Mouse (Mus musculus) cerebellum, postnatal 14 days (tissue): Measurements from ENCODE around the gene Pdzd8.

ENCODE experiments used
- DNase-seq, 2 experiments: peaks; one replicate each; pipeline ENCODE4 v3.0.0; 2021; ENCODE audit warnings: mixed read lengths in 2 of 2

The Pdzd8 gene

DNA sequence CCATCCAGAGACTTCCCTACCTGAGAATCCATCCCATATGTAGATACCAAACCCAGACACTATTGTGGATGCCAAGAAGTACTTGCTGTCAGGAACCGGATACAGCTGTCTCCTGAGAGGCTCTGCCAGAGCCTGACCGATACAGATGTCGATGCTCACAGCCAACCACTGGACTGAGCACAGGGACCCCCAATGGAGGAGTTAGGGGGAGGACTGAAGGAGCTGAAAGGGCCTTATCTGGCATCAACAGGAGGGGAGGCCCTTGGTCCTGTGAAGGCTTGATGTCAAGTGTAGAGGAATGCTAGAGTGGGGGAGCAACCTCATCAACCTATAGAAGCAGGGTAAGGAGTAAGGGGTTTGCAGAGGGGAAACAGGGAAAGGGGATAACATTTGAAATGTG lies 7.2 kb upstream of the Pdzd8 start:
- no peak for DNase-seq

DNA sequence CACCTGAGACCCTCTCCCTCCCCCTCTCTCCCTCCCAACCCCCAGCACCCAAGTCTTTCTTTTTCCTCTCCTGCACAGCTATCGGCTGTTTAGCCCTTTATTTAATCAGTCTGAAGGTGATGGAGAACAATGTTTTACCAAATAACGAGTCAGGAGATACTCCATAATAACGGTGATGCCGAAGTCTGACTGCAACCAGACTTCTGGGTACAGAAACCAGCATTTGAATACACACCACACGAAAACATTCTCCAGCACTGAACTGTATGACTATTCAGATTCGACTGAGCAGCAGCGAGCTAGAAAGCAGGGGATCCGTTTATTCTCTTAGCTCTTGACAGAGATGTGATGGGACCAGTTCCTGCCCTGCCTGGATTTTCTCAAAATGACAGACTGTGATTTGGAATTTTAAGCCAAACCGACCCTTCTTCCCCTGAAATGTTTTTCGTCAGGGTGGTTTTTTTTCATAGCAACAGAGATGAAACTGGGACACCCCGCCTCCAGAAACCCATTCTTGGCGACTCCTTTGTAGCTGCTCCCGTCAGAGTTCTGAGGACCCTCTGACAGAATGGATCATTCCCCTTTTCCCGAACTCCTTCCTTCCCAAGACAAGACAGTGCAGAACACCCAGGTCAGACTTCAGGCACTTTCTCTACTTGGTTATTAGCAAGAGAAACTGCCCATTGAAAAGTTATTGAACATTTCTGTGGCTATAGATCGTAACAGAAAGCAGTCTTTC lies 5.7 kb upstream of the Pdzd8 start:
- no peak for DNase-seq

DNA sequence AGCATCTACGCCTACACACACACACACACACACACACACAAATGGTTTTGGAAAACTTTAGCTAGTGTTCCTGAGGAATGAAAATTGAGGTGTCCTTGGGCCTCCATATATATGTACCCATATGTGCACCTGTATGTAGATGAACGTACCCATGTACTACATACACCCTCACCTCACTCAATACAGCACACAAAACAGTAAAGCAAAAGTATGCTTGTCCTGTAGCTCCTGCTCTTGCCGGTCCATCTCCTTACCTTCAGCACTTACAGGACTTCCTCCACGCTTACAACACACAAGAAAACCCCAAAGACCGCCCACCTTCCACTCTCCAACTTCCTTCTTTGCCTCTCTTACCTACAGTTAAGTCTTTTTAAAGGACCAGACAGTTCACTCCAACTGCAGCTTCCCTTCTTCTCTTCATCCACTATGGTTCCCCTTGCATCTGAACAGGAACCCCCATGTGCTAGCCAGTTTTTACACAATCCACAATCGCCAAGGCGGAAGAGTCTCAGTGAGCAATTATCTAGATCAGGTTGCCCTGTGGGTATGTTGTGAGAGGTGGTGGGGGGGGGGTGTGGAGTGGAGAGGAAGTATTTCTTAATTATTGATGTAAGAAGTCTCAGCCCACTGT lies 4.8 kb upstream of the Pdzd8 start:
- DNase-seq = no peak

DNA sequence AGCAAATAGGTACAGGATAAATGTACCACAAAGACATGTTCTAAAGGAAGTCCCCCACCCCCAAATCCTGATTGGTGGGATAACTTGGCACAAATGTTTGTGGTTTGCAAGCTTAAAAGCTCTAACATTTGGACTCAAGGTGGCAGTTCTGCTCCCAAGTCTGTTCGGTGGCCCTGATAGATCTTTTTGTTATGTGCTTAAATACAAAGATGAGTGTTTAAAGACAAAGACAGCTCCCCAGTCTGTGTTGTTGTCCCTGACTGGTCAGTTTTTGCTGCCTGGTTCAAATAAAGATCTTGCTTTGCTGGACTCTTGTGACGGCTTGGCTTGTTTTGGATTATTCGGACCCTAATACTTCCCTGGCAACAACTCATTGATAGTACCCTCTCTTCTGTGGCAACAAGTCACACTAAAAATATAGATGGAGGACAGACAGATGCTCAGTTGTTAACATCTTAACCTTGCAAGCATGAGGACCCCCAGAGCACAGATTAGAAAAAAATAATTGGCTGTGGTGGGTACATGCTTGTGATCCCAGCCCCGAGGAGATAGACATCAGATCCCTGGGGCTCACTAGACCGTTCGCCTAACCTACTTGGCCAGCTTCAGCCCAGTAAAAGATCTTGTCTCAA lies 3.9 kb upstream of the Pdzd8 start:
- DNase-seq = no peak

DNA sequence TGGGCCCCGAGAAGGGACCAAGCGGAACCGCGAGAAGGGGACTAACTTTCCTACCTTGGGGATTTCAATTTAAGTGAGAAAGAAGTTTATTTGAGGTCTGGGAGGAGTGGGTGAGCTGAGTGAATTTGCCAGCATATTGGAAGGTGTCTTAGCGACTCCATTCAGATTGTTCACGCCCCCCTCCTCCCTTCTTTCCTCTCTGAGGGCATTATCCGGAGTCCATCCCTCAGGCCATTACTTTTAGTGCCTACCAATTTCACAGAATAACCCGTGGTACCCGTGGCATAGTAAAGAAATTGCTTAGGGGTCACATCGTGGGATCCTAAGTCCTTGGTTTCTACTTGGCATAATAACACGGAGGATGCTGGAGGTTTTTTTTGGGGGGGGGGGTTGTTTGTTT lies 745 bp upstream of the Pdzd8 start:
- DNase-seq = no peak

DNA sequence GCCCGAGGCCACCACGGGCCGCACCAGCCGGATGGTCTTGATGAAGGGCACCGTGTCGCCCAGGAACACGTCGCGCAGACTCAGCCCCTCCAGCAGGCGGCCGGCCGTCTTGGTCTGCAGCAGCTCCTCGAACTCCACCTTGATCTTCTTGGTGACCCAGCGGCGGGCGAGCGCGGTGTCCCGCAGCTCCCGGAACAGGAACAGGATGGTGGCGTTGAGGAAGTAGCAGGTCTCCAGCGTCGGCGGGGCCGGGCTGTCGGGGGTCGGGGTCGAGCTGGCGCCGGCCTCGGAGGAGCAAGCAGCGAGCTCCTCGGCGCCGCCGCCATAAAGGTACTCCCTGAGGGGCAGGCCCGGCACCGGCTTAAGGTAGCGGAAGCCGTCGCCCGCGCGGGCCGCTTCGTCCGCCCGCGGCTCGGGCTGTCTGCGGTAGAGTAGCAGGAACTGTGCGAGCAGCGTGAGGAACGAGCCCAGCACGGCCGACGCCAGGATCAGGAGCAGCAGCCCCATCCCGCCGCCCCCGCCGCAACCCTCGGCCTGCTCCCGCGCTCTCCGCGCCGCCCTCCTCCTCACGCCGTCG lies 411 bp downstream of the Pdzd8 start:
- peak; percentile 67 to 71 for DNase-seq

DNA sequence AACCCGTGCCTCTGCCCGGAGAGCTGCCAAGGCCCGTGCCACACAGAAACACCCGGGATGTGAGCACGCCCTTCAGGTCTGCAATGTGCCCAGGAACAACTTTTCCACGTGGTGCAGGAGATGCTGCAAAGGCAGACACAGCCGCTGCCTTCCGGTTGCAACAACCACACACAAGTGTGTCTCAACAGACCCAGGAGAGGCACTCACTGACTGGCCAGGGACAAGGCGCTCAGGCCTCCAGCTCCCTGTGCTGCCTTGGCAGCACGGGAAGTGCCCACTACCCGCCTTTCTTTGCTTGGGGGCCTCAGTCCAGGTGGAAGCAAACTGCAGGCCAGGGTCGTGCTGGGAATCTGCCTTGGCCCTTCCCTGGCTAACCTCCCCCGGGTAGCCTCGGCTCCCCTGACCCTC lies 1.3 kb downstream of the Pdzd8 start:
- peak; percentile 37 to 39 for DNase-seq

DNA sequence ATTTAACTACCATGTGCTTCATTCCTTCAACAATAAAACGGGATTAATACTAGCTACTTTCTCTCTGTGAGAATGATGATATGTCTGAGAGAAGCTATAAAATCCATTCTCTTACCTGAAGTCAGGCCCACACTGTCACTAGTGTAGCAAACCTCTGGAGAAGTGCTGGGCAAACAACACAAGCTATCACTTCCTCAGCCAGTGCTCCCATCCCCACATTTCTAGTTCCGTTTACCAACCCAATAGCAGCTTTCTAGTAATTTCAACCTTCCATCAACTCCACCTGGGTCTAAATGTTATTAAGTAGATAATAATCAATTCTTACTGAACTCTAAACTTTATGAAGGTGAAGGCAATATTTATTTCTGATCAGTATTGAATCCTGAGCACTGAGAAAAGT lies 2.6 kb downstream of the Pdzd8 start:
- no peak for DNase-seq

DNA sequence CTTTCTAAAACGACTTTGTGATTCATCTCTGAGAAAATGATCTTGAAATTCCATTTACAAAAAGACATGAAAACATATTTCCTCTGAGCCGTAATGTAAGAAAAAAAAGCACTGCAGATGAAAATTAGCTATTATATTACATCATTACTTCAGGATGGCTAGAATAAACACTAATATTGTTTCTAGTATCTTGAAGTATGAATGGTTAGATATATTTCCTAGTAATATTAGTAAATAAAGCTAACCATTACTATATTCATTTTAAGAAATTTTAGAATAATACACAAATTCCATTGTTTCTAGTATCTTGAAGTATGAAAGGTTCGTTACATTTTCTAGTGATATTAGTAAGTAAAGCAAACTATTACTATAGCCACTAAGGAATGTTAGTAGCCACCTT lies 5.7 kb downstream of the Pdzd8 start:
- no peak for DNase-seq

DNA sequence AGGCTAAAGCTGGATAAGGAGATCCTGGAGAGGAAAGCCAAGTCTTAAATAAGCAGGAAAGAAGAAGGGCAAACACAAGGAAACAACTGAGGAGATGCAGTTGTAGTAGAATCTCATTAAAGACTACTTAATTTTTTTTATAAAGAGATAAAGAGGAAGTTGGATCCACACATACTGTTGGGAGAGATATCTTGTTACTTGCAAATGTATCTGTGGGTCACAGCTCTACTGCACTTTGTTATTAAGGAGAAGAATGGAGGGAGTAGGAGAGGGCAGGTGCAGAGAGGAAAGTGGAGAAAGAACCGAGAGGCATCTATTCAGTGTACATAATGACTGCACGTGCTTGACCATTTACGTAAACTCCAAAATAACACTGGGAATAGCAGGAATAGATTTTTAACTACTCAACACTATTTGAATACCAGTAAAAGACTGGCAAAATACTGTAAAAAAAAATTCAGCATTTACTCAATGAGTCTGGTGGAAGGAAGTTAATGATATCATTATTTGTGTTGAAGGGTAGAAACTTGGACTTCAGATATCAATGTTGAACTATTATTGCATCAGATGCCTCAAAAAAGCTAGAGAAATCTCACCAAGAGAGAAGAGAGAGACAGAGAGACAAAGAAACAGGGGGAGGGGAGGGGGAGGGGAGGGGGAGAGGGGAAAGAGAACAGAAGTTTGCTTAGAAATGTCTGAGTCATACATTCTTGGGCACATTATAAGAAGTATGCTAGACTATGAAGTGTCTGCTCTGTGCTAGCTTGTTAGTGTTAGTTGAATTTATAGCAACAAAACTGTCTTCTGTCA lies 7.5 kb downstream of the Pdzd8 start:
- DNase-seq = no peak

DNA sequence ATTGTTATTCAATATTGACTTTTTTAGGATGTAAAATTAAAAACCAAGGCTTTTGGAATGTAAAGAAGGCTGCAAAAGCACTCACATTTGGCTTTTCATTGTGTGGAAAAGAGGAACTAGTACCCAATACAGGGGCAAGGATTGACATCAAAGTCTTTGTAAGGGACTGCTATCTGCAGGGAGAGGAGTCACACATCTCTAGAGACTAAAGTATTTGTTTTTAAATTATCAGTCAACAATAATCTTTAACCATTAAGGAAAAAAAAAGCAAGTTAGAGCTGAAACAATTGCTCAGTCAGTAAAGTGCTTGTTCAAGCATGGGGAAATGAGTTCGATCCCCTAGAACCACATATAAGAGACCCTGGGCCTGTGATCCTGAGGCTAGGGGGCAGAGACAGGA lies 8.9 kb downstream of the Pdzd8 start:
- DNase-seq = no peak

DNA sequence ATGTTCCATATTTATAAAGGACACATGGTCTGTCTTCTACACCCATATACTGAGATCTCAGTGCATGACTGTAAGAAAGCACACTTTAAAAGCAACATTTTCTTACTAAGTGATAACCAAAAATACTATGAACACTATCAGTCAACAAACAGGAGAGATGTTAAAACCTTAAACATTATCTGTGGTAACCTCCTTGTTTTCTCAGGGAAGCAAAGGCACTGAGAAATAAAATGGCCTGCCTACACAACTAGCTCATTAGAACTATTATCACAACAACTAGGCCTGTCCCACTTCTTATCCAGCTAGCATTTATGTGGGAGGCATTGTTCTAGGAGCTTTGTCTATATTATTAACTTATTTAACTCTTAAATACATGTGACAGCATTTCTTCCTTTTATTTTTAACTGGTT lies 14.8 kb downstream of the Pdzd8 start:
- DNase-seq = no peak

DNA sequence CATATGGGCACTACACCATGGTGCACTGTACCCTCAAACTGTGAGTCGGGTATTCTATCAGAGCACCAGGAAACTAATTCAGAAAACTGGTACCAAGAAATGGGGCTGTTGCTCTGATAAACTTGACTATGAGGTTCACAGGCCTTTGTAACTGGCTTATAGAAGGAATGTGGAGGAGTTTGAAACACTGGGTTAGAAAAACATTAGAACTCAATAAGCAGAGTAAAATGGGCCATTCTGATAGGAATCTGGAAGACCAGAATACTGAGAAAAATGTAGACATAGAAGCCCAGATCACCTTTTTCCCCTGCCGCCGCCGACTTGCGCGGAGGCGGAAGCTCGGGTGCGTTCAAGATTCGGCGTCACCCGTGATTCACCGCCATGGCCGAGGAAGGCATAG lies 23.6 kb downstream of the Pdzd8 start, which contains the start of gene Rps12-ps3:
Gene Rps12-ps3, plus strand, starts transcription at position 301 of the 400 bp plus-strand sequence.
- no peak for DNase-seq

DNA sequence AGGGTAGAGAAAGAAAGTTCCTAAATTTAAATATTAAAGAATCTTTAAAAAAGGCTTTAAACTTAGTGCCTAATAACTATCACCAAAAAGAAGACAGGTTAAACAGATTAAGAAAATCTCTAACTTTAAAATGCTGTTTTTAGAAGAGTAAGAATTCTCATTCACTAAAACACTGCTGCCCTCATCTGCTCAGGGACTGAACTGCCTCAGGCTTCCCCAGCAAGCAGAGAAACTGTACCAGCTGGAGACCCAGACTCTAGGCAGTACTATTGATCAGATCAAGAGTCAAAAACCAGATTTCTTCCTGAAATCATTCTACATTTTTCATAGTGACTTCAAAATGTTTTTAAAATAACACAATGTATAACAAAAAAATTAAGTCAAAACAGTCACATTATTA lies 29.0 kb downstream of the Pdzd8 start:
- DNase-seq = peak; percentile 32 to 33

DNA sequence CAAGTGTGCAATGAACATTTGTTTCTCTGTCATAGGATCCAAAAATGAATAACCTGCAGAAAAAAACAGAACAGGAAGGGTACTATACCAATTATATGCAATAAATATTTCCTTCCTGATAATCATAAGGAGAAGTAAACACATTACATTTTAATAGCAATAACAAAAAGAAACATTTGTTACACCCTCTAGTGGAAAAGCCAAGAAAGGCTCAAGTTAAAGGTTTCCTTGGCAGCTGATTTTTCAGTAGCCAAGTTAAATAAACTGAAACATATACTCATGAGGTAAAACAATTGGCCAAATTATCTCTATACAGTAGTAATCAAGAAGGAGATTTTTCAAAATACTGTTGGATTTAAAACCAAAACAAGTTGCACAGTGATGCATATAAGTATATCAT lies 30.3 kb downstream of the Pdzd8 start:
- DNase-seq = no peak

DNA sequence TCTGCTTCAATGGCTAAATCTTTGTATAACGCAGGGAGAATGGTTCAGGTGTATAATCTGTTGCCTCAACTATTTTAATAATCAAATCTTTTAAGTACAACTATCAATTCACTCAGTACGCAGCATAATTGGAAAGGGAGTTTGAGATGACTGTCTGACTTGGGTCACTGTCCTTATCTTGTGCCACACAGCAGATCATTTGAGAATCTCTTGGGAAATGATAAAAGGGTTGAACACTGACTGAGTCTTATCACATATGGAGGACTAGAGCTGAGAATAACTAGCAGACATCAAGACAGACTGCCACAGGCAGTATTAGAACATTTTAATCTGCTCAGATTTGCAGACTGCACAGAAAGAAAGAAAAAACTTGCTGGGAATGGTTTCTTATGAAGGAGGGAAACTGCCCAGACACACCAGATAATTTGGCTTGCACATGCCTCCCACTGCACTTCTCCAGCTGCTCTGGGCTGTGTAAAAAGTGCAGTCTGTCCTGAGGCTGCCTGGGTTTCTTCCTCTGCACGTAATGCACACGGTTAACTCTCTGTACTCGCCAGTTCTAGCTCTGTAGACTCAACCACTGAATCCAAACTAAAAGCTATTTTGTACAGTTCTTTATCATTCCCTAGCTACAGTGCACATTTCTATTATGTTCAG lies 53.3 kb downstream of the Pdzd8 start:
- no peak for DNase-seq

DNA sequence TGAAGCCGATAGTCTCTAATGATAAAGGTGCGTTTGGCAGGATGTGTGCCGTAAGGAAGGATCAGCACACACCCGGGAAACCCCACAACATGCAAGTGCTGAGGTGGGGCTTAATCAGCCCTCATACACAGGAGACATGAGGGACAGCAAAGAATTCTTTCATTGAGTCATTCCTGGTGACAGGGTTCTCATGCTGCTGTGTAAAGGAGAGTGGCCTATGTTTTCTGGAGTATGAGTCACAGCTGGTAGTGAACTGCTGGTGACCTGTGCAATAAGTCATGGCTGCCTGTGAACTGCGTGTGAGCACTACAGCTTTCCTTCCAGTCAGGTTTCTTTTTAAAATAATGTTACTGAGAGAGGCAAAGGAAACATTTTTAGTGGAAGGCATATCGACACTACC lies 55.8 kb downstream of the Pdzd8 start:
- DNase-seq = no peak

DNA sequence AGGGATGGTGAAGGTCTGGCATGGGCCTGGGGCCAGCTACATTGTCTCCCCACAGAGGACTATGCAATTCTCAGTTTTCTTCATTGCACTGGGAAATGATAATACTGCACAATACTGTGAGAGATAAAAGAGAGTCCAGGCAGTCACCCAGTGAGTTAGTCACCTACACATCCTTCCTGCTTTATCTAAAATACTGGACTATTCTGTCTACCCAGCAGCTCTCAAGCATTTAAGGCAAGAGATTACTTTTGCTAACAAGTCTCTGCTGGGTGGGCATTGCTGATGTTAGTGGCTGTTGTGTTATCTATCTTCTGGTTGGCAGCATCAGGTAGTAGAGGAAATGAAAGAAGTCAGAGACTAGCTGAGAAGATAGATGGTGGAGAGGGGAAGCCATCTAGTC lies 56.5 kb downstream of the Pdzd8 start:
- DNase-seq = no peak

DNA sequence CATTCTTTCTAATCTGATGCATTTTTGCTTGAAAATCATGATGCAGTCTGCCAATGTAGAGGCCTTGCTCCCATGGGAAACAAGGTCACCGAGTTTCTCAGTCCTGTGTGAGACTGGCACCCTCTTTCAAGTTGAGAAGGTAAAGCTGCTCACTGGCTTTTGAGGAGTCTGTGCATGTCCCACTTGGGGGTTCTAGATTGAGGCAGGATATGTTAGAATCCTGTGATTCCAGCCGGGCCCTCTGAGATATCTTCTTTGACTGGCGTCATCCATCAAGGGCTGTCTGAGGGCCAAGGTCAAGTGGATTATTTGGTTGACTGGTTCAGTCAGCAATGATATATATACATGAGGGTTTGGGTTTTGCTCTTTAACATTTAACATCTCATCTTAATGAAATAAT lies 63.6 kb downstream of the Pdzd8 start:
- DNase-seq = no peak

DNA sequence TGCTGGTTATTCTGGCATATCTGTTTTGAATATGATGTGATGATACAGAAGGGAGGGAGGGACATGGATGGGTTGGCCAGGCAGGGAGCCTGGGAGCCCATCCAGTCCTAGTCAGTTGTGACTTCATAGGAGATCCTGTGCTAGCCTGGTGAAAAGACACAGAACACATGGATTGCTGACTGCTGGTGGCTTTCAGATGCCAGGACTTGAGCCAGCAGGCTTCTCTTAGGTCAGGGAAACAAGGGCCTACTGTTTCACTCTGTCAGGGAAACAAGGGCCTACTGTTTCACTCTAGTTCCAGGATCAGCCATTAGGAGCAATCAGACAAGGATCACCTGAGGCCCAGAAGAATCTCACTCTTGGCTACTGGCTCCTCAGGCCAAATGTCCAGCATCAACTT lies 64.7 kb downstream of the Pdzd8 start:
- no peak for DNase-seq

DNA sequence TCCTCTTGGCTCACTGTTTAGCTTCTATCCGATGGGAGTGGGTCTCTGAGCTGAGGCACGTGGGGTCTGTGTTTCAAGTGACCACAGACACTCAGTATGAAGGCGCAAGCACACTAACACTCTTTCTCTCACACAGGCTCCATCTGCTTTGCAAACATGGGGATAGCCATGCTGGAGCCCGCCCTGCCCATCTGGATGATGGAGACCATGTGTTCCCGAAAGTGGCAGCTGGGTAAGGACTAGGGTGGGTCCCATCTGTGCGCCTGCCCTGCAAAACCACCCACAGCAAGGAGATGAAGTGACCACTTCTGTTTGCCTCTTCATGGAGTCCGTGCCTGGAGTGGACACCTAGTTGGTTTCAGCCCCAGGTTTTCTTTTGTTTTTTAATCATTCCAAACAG lies 69.2 kb downstream of the Pdzd8 start:
- DNase-seq = no peak

DNA sequence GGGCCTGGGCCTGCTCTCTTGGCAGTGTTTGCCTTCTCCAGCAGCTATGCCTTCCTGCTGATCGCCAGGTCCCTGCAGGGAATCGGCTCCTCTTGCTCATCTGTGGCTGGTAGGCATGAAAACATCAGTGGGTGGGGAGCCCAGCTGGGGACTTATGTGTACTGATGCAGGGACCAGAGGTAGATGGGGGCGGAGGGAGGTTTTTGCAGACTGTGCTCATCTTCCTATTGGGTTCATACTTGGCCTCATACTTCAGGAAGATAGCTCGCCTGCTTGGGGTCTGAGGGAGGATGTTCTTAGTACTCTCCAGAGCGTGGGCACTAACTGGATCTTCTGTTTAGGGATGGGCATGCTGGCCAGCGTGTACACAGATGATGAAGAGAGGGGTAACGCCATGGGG lies 72.4 kb downstream of the Pdzd8 start:
- DNase-seq = no peak
